In genomic region chrX:12192343-12192742, GRCm38 (mm10) we compare ENCODE assay signal across 17 mouse cellular contexts.
"Had no signal": no experiment of that assay in that cellular context is flagged by ENCODE, and none has a peak within 500 bp of the region (broad histone marks: within the 10 kb centered on the region; RNA-seq: fewer than 3 reads in every experiment).

No protein-coding gene starts in this region.

- DNase-seq: lung, adult 2 months; lung, postnatal 14 days; lung, postnatal 36 days; retina, postnatal 1 day; right cerebral cortex, adult 18-20 months; right cerebral cortex, postnatal 25 days; right cerebral cortex, postnatal 4 days; spleen, adult 18-20 months; thymus, adult 18-20 months; thymus, postnatal 14 days; thymus, postnatal 36 days had no signal

- H3K27ac ChIP-seq: lung, embryonic 15.5 days; macrophage; midbrain, embryonic 13.5 days; midbrain, embryonic 15.5 days; neural tube, embryonic 12.5 days had no signal

- H3K4me3 ChIP-seq: lung, embryonic 15.5 days; megakaryocyte, embryonic 14.5 days; midbrain, embryonic 13.5 days; midbrain, embryonic 15.5 days; neural tube, embryonic 12.5 days had no signal
